Mouse (Mus musculus) liver, embryonic 15.5 days (tissue): Measurements from ENCODE around the gene Cyp11a1. TPM values are rescaled to one million over a fixed set of nuclear protein-coding genes. Genes with fewer than 3 reads are reported as not detected.

ENCODE experiments used
- ATAC-seq: fragments of 200-750 bp; cut with Nextera tagmentation; 2 replicates; pipeline ENCODE4 v1.8.0; 2017; ENCODE audit warnings: moderate number of reproducible peaks, mild to moderate bottlenecking, moderate library complexity; ENCODE audit not compliant: insufficient read depth
- H3K27ac ChIP-seq: fragments of 300-500 bp; sonication (generic); replicated peaks from 2 replicates; pipeline ENCODE4 v1.5.1; 2015; ENCODE audit warnings: mild to moderate bottlenecking, inconsistent platforms
- H3K27me3 ChIP-seq: fragments of 300-500 bp; sonication (generic); 2 replicates; pipeline ENCODE4 v1.6.1; 2015; ENCODE audit warnings: mild to moderate bottlenecking, inconsistent platforms
- H3K36me3 ChIP-seq: fragments of 300-500 bp; sonication (generic); replicated peaks from 2 replicates; pipeline ENCODE4 v1.6.1; 2015; ENCODE audit warnings: moderate library complexity, mild to moderate bottlenecking, inconsistent platforms
- H3K4me1 ChIP-seq: fragments of 300-500 bp; sonication (generic); replicated peaks from 2 replicates; pipeline ENCODE4 v1.6.1; 2015; ENCODE audit warnings: inconsistent platforms
- H3K4me2 ChIP-seq: fragments of 300-500 bp; sonication (generic); 2 replicates; pipeline ENCODE4 v1.6.1; 2015; ENCODE audit warnings: moderate library complexity, mild to moderate bottlenecking, inconsistent platforms
- H3K4me3 ChIP-seq: fragments of 300-500 bp; sonication (generic); replicated peaks from 2 replicates; pipeline ENCODE4 v1.5.1; 2015; ENCODE audit warnings: mild to moderate bottlenecking, inconsistent platforms
- H3K9ac ChIP-seq: fragments of 300-500 bp; sonication (generic); 2 replicates; pipeline ENCODE4 v1.6.1; 2015; ENCODE audit warnings: moderate library complexity, mild to moderate bottlenecking, inconsistent platforms
- H3K9me3 ChIP-seq: fragments of 300-500 bp; sonication (generic); replicated peaks from 2 replicates; pipeline ENCODE4 v1.6.1; 2016; ENCODE audit warnings: inconsistent platforms
- WGBS: fragments of 180-500 bp; shearing (Covaris S2); methylation state at CpG from one replicate; pipeline ENCODE4 v1.1.7; 2015; ENCODE audit warnings: mixed read lengths; ENCODE audit not compliant: insufficient replicate concordance; 5-methylcytosine and 5-hydroxymethylcytosine counted together
- polyA plus RNA-seq: library from polyadenylated mRNA; unstranded; fragments of >200 nt; fragmentation: Nextera tagmentation; extraction: Ambion mirVana; gene quantifications from 2 replicates; pipeline ENCODE4 v1.2.1, GENCODE M21; 2015

The Cyp11a1 gene
- polyA plus RNA-seq, 1 experiment from 2014 or later = 1.3 TPM

- 58% methylated on average over 3 of the region's 3 CpGs for WGBS
- no peak overlapping the region for H3K4me3 ChIP-seq
- ATAC-seq = no peak
Measured at GRCm38 (mm10) chr9:57992060-57992459, 14.2 kb upstream of the Cyp11a1 start.

GRCm38 (mm10) chr9:57992781-57993591 lies 13.2 kb upstream of the Cyp11a1 start:
- H3K4me3 ChIP-seq = no peak overlapping the region
- peaks cover 26% of the 10 kb centered on the region for H3K27me3 ChIP-seq
- no peak overlapping the region for H3K9ac ChIP-seq
- peaks cover 6% of the 10 kb centered on the region for H3K4me1 ChIP-seq
- WGBS = 47% methylated on average over 8 of the region's 8 CpGs
- no peaks in the 10 kb centered on the region for H3K9me3 ChIP-seq
- no peaks in the 10 kb centered on the region for H3K36me3 ChIP-seq
- no peak overlapping the region for H3K27ac ChIP-seq
- ATAC-seq = no peak
- H3K4me2 ChIP-seq = no peak overlapping the region

More at GRCm38 (mm10) chr9:57992060-57992459, 14.2 kb upstream of the Cyp11a1 start:
- H3K4me2 ChIP-seq = no peak overlapping the region
- no peaks in the 10 kb centered on the region for H3K4me1 ChIP-seq
- H3K9me3 ChIP-seq = no peaks in the 10 kb centered on the region
- H3K27me3 ChIP-seq = peaks cover 21% of the 10 kb centered on the region
- no peaks in the 10 kb centered on the region for H3K36me3 ChIP-seq
- no peak overlapping the region for H3K9ac ChIP-seq
- H3K27ac ChIP-seq = no peak overlapping the region

DNA sequence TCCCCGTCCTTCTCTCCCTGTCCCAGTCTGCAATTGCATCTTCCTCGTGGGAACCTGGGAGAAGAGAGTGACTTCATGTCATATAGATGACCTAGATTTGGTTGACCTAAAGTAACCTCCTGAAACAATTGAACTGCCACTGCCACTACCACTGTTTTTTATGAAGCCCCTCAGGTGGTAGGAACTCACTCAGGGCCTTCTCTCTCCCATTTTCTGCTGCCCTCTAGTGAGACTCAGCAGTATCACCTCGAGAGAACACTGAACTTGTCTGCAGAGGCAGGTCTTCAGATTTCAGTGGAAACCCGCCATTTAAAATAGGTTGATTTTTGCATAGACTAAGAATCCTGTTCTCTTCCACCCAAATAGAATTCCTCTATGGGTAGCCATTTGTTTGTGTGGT lies 10.9 kb upstream of the Cyp11a1 start:
- Histone ChIP-seq H3K9me3 (no peaks in the 10 kb centered on the region), H3K4me1 (peaks cover 9% of the 10 kb centered on the region), H3K4me3 (no peak overlapping the region), H3K9ac (no peak overlapping the region), H3K4me2 (no peak overlapping the region), H3K36me3 (no peaks in the 10 kb centered on the region), H3K27ac (no peak overlapping the region), H3K27me3 (peaks cover 45% of the 10 kb centered on the region)
- ATAC-seq = no peak
- 32% methylated on average over 4 of the region's 4 CpGs for WGBS

GRCm38 (mm10) chr9:57997511-57998031 lies 8.6 kb upstream of the Cyp11a1 start:
- Histone ChIP-seq H3K9ac (no peak overlapping the region), H3K4me2 (peak overlapping the region; percentile 59), H3K4me1 (peaks cover 9% of the 10 kb centered on the region), H3K9me3 (no peaks in the 10 kb centered on the region), H3K27ac (no peak overlapping the region), H3K36me3 (no peaks in the 10 kb centered on the region), H3K27me3 (peaks cover 45% of the 10 kb centered on the region), H3K4me3 (peak overlapping the region; percentile 25)
- 20% methylated on average over 13 of the region's 13 CpGs for WGBS
- ATAC-seq = no peak

DNA sequence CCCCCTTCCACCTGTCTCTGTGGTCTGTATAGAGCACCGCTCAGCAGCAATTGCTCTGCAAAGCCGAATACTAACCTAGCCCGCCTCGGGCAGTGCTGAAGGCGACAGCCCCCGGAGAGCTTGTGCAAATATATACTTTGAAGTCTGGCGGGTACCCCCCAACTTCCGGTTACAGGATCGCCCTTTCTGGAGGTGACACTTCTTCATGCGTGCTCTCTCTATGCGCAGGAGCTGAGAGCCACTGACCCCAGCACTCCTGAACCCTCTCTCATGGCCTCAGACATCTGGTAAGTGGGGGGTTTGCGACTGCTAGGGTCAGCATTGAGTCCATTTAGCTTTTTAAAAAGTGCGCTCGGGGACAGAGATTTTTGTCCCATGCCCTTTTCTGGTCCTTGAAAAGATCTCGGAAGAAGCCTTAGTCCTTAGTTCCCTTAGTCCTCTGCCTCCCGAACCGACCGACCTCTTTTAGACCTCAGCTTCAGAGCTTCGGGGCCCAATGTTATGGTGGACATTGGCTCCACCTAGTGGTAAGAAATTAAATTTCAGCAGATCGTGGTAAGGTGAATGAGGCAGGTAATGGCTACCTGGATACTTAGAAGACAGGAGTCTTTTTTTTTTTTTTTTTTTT lies 8.1 kb upstream of the Cyp11a1 start:
- peak overlapping the region; percentile 59 for H3K4me2 ChIP-seq
- 2% methylated on average over 20 of the region's 20 CpGs for WGBS
- H3K27me3 ChIP-seq = peaks cover 45% of the 10 kb centered on the region
- no peak overlapping the region for H3K27ac ChIP-seq
- ATAC-seq = no peak
- peaks cover 9% of the 10 kb centered on the region for H3K4me1 ChIP-seq
- H3K36me3 ChIP-seq = no peaks in the 10 kb centered on the region
- H3K9ac ChIP-seq = no peak overlapping the region
- peak overlapping the region; percentile 25 for H3K4me3 ChIP-seq
- H3K9me3 ChIP-seq = no peaks in the 10 kb centered on the region

GRCm38 (mm10) chr9:57998685-57999084 lies 7.5 kb upstream of the Cyp11a1 start:
- ATAC-seq = no peak
- Histone ChIP-seq H3K36me3 (no peaks in the 10 kb centered on the region), H3K9ac (no peak overlapping the region), H3K4me2 (no peak overlapping the region), H3K4me1 (peaks cover 9% of the 10 kb centered on the region), H3K4me3 (no peak overlapping the region), H3K27me3 (peaks cover 45% of the 10 kb centered on the region), H3K27ac (no peak overlapping the region), H3K9me3 (no peaks in the 10 kb centered on the region)
- 40% methylated on average over 2 of the region's 2 CpGs for WGBS

DNA sequence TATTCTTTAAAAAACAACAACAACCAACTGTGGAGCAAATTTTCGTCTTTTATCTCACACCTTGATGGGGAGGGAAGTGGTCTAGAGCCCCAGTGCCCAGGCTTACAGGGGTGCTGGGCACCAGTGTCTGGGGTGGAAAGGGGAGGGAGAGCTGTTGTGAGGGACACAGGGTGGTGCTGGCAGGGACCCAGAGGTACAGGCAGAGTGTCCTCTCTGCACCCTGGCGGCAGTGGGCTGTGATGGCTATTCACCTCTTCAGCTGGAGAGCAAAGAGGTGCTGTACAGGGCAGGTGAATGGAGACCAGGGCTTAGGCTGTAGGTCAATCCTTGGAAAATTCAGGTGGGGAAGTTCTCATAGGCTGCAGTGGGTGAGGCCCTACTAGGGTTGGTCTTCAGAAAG lies 6.5 kb upstream of the Cyp11a1 start:
- Histone ChIP-seq H3K9ac (no peak overlapping the region), H3K27me3 (peaks cover 40% of the 10 kb centered on the region), H3K36me3 (no peaks in the 10 kb centered on the region), H3K9me3 (no peaks in the 10 kb centered on the region), H3K4me3 (no peak overlapping the region), H3K4me1 (peaks cover 9% of the 10 kb centered on the region), H3K27ac (no peak overlapping the region), H3K4me2 (no peak overlapping the region)
- no peak for ATAC-seq
- 37% methylated on average over 2 of the region's 2 CpGs for WGBS

DNA sequence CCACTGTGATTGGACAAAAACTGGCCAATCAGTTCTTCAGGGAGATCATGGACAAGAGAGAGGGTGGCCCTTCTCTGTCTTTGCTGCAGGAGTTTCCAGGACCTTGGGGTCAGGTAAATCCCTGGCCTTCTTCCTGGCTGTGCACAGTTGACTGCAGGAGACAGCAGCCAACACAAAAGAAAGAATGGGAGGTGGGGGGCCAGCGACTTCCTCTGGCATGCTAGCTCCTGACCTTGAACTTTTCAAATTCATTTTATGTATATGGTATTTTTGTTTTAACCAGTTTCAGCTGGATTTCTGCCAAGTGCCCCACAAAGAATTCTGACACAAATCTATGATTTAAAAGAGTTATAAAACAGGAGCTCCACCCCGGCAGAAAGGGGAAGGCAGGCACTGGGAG lies 2.9 kb upstream of the Cyp11a1 start:
- H3K27me3 ChIP-seq = peaks cover 16% of the 10 kb centered on the region
- no peak overlapping the region for H3K4me2 ChIP-seq
- no peaks in the 10 kb centered on the region for H3K4me1 ChIP-seq
- 40% methylated on average over 2 of the region's 2 CpGs for WGBS
- no peaks in the 10 kb centered on the region for H3K36me3 ChIP-seq
- no peak overlapping the region for H3K4me3 ChIP-seq
- H3K27ac ChIP-seq = no peak overlapping the region
- no peaks in the 10 kb centered on the region for H3K9me3 ChIP-seq
- H3K9ac ChIP-seq = no peak overlapping the region
- no peak for ATAC-seq

DNA sequence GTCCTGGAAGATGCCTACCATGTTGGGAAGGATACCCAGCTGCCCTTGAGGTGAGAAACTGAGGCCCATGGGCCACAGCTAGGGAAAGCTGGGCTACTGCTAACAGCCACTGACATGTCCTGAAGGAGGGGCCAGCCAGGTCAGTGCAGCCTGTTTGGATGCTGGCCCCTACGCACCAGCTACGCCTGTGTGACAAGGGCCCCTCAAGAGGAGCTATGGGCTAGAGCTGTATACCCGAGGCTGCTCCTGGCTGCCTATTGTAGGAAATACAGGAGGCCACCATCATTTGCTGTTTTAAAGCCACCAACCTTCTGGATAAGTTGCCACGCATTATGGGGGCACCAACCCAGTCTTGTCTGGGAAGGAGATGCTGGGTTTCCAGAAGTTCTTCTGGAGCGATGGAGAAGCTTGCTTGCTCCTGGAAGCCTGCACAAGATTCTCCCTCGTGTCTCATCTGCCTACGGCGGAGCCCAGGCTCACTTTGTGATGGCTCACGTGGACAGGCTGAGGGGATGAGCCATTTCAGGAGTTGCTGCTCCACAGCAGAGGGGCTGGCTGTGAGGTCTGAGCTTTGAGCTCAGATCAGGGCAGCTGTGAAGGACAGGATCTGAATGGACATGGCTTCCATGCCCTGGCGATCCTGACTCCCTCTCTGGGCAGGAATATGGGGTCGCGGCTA lies 2.3 kb downstream of the Cyp11a1 start:
- 55% methylated on average over 12 of the region's 12 CpGs for WGBS
- H3K4me3 ChIP-seq = no peak overlapping the region
- H3K9ac ChIP-seq = no peak overlapping the region
- ATAC-seq = no peak
- H3K4me2 ChIP-seq = no peak overlapping the region
- no peaks in the 10 kb centered on the region for H3K9me3 ChIP-seq
- no peak overlapping the region for H3K27ac ChIP-seq
- no peaks in the 10 kb centered on the region; the same call in 1 of the 2 replicates for H3K27me3 ChIP-seq
- no peaks in the 10 kb centered on the region; the same call in 1 of the 2 replicates for H3K4me1 ChIP-seq
- no peaks in the 10 kb centered on the region for H3K36me3 ChIP-seq

- H3K4me3 ChIP-seq = no peak overlapping the region
- H3K4me1 ChIP-seq = no peaks in the 10 kb centered on the region; the same call in 1 of the 2 replicates
- H3K4me2 ChIP-seq = no peak overlapping the region
- no peak overlapping the region for H3K27ac ChIP-seq
- 16% methylated on average over 6 of the region's 6 CpGs for WGBS
- ATAC-seq = no peak
- no peaks in the 10 kb centered on the region for H3K9me3 ChIP-seq
- no peak overlapping the region for H3K9ac ChIP-seq
- H3K27me3 ChIP-seq = no peaks in the 10 kb centered on the region; the same call in 1 of the 2 replicates
- no peaks in the 10 kb centered on the region for H3K36me3 ChIP-seq
Measured at GRCm38 (mm10) chr9:58009015-58009362, 2.8 kb downstream of the Cyp11a1 start.

- H3K36me3 ChIP-seq = no peaks in the 10 kb centered on the region
- H3K4me3 ChIP-seq = no peak overlapping the region
- no peaks in the 10 kb centered on the region; the same call in 1 of the 2 replicates for H3K4me1 ChIP-seq
- no peaks in the 10 kb centered on the region for H3K9me3 ChIP-seq
- no peaks in the 10 kb centered on the region; the same call in 1 of the 2 replicates for H3K27me3 ChIP-seq
- H3K27ac ChIP-seq = no peak overlapping the region
- ATAC-seq = no peak
- H3K9ac ChIP-seq = no peak overlapping the region
- WGBS = 40% methylated on average over 3 of the region's 3 CpGs
- H3K4me2 ChIP-seq = no peak overlapping the region
Measured at GRCm38 (mm10) chr9:58009588-58009987, 3.4 kb downstream of the Cyp11a1 start.
